Mouse (Mus musculus): Measurements from ENCODE around the gene Dr1. TPM values are rescaled to one million over a fixed set of nuclear protein-coding genes. Genes with fewer than 3 reads are reported as not detected.
"Not testable (repeated sequence)": the region's sequence is repeated elsewhere in the genome, so short reads cannot be mapped to it uniquely, and the experiment has no call there.

The Dr1 gene
- polyA plus RNA-seq, 1 experiment from 2014 or later: 32.8 TPM

DNA sequence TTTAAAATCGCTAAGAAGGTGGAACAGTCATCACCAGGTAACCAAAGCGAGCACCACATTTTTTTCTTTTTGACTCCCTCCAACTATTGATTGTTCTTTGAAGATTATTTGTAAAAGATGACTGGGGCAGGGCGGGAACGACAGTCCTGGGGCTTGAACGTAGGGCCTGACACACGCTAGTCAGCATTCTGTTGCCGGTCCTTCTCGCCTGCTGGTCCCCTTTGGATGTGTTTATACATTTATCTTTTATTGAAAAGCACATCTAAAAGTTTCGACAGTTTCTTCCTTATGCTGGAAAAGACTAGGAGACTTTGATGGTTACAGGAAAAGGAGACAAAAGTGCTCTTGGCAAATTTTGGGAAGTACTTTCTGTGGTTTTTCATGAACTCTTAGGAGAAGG is 1.7 kb downstream of the Dr1 start:
- Histone ChIP-seq H3K4me2 (peak overlapping the region; percentile 87), H3K27ac (ENCODE audit: poor library complexity, severe bottlenecking) (no peak overlapping the region), H3K27me3 (replicated peaks) (no peaks in the 10 kb centered on the region), H3K4me3 (peak overlapping the region; percentile 85), H3K4me1 (replicated peaks) (peaks cover 4% of the 10 kb centered on the region; the same call in 1 of the 2 replicates), H3K9ac (peak overlapping the region; percentile 95), H3K9me3 (replicated peaks) (no peaks in the 10 kb centered on the region), H3K36me3 (peaks cover 9% of the 10 kb centered on the region; the same call in 1 of the 2 replicates)
- ATAC-seq (ENCODE audit: insufficient number of reproducible peaks, low FRiP score): no peak
- 41% methylated on average over 9 of the region's 9 CpGs for whole genome bisulfite sequencing

DNA sequence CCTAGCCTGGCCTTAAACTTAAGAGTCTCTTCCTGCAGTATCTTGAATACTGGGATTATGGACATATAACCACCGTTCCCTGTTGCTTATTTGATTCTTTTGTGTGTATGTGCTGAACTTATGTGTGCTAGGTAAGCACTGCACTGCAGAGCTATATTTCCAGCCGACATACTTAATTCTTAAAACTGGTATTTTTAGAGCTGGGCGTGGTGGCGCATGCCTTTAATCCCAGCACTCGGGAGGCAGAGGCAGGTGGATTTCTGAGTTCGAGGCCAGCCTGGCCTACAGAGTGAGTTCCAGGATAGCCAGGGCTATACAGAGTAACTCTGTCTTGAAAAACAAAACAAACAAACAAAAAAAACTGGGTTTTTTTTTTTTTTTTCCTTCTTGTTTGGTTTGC is 2.6 kb downstream of the Dr1 start:
- H3K36me3 ChIP-seq: peaks cover 13% of the 10 kb centered on the region
- H3K27me3 ChIP-seq (replicated peaks); H3K27ac ChIP-seq (ENCODE audit: poor library complexity, severe bottlenecking); H3K9me3 ChIP-seq (replicated peaks); H3K4me3 ChIP-seq; H3K9ac ChIP-seq; ATAC-seq (ENCODE audit: insufficient number of reproducible peaks, low FRiP score); H3K4me1 ChIP-seq (replicated peaks): not testable (repeated sequence)
- WGBS: 86% methylated on average over 6 of the region's 6 CpGs
- peak overlapping the region; percentile 26; the same call in 1 of the 2 replicates for H3K4me2 ChIP-seq

DNA sequence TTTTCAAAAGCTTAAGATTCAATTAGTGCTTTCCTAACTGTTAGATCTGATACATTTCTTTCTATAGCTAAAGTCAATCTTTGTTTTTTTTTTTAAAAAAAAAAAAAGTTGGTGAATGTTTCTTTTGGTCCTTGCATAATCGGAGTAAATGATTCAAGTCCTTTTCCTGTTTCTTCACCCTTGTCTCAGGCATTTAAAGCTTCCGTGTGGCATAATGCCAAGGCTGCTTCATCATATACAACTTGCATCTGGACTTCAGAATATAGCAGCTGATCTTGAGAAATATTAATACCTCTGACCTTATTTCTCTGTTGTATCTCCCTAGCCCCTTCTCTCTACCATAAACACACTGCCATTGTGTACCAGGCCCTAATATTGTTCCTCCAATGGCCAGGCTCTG is 18.3 kb downstream of the Dr1 start:
- Histone ChIP-seq H3K36me3 (0 out of 2 replicates have a peak, but pooled peaks cover 2% of the 10 kb centered on the region), H3K9ac (no peak overlapping the region), H3K4me1 (replicated peaks) (no peaks in the 10 kb centered on the region), H3K4me2 (no peak overlapping the region), H3K4me3 (no peak overlapping the region), H3K27ac (ENCODE audit: poor library complexity, severe bottlenecking) (no peak overlapping the region), H3K27me3 (replicated peaks) (no peaks in the 10 kb centered on the region), H3K9me3 (replicated peaks) (no peaks in the 10 kb centered on the region)
- ATAC-seq (ENCODE audit: insufficient number of reproducible peaks, low FRiP score): no peak
- WGBS: 65% methylated on average over 2 of the region's 2 CpGs

DNA sequence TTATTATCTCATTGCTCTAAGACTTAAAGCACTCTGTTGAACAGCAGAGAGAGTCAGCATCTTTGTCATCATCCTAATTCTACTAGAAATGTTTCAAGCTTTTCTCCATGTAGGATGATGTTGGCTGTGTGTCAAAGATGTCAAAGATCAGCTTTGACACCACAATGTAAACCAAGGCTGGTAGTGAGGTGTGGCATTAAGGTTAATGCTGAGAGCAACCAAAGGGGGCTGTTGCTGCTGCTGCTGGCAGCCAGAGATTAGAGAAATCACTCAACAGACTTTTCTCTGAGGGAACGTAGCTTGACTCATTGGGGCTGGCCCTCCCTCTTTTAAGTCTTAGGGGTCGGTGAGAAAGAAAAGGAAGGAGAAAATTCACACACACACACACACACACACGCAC is 32.9 kb downstream of the Dr1 start:
- Histone ChIP-seq H3K36me3 (no peaks in the 10 kb centered on the region), H3K4me3 (no peak overlapping the region), H3K27me3 (replicated peaks) (no peaks in the 10 kb centered on the region), H3K4me2 (no peak overlapping the region), H3K4me1 (replicated peaks) (no peaks in the 10 kb centered on the region), H3K27ac (ENCODE audit: poor library complexity, severe bottlenecking) (no peak overlapping the region), H3K9ac (no peak overlapping the region), H3K9me3 (replicated peaks) (no peaks in the 10 kb centered on the region)
- no peak for ATAC-seq (ENCODE audit: insufficient number of reproducible peaks, low FRiP score)
- WGBS: 33% methylated on average over 3 of the region's 3 CpGs

DNA sequence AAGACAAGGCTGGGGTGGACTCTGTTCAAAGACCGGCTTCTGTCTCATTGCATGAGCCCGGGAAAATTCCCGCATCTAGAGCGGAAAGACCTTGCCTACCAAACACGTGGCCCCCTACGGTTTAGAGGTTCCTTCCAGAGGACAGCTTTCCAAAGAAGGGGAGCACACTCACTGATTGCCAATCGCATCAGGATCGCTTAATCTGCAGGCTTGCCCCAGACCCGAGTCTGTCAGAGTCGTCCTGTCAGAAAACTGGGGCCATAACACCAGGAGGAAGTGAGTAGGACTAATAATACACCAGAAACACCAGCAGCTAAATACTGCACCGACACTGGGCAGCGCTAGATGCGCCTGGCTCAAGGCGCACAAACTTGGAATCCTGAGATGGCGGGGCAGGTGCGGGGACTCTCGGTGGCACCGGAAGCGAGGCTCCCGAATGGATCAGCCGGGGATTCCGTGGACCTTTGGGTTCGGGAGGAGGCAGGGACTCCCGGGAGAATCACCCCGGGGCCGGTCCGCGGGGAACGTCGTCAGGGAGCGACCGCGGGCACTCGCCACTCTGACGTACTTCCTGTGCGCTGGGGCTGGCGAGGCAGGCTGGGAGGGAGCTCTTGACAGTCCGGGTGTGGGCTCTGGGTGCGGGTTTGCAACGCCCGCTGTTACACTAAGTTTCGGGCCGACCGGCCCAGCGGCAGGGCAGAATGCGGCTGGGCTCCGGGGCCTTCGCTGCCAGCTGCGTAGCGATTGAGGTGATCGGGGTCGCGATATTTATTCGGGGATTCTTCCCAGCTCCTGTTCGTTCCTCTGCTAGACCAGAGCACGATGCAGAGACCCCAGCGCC is 43.7 kb downstream of the Dr1 start, which contains the start of gene Pigg:
Pigg (plus strand) TSS at position 386 of the 841 bp plus-strand sequence.
- H3K4me1 ChIP-seq (replicated peaks): peaks cover 5% of the 10 kb centered on the region
- H3K4me3 ChIP-seq: peak within 1 kb of the TSS; percentile 96
- peak within 1 kb of the TSS; percentile 92 for H3K4me2 ChIP-seq
- no peaks in the 10 kb centered on the region for H3K9me3 ChIP-seq (replicated peaks)
- H3K36me3 ChIP-seq: peaks cover 2% of the 10 kb centered on the region; the same call in 1 of the 2 replicates
- H3K27ac ChIP-seq (ENCODE audit: poor library complexity, severe bottlenecking): peak within 1 kb of the TSS; percentile 78
- WGBS: under 1% methylated on average over 57 of the region's 57 CpGs
- H3K27me3 ChIP-seq (replicated peaks): no peaks in the 10 kb centered on the region
- H3K9ac ChIP-seq: peak within 1 kb of the TSS; percentile 93
- ATAC-seq (ENCODE audit: insufficient number of reproducible peaks, low FRiP score): peak; percentile 97

DNA sequence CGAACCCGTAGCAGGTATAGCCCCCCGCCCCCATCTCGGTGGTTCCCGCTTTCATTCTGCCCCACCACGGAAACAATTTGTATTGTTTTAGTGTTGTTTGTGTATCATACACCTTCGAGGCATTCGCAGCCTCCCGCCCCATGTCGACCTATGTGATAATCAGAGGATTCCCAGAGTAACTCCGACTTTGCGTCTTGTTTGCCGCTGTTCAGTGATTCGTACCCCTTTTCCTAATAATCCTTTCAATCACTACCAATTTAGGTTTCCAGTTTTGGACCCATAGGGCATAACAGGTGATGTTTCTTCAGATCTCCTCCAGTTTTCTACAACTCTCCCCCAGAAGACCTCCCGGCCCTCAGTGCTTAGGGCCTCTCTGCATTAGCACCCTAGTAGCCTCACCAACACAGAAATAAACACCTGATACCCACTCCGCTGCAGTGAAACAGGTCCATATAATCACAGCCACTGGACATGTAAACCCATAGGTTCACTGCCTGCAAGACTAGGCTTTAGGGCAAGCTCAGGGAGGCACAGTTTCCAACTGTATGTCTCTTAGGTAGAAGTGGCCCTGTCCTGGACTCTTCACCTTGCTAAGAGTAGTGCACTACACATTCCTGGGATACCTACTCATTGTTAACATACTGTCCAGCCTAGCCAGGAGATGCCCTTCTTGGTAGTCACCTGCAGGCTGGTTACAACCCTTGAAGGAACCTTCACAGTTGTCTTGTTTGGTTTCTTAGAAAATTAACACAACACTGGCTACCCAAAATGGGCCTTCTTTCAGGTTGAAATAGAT is 44.6 kb downstream of the Dr1 start:
- Histone ChIP-seq H3K27me3 (replicated peaks) (no peaks in the 10 kb centered on the region), H3K9ac (peak overlapping the region; percentile 93), H3K27ac (ENCODE audit: poor library complexity, severe bottlenecking) (no peak overlapping the region), H3K4me1 (replicated peaks) (peaks cover 5% of the 10 kb centered on the region), H3K9me3 (replicated peaks) (no peaks in the 10 kb centered on the region), H3K4me2 (peak overlapping the region; percentile 92), H3K4me3 (peak overlapping the region; percentile 96), H3K36me3 (peaks cover 10% of the 10 kb centered on the region)
- no peak for ATAC-seq (ENCODE audit: insufficient number of reproducible peaks, low FRiP score)
- 5% methylated on average over 16 of the region's 16 CpGs for WGBS

Other genes with a start within 250 kb of the Dr1 start
- gene Mtf2, start 203.2 kb upstream of the Dr1 start, polyA plus RNA-seq (2016; fragmentation: Nextera tagmentation; extraction: Ambion mirVana): 71.4 and 73.9 TPM in 2 replicates
- 27.0 and 30.5 TPM in 2 replicates for gene Tmed5, start 136.3 kb upstream of the Dr1 start, polyA plus RNA-seq (2016; fragmentation: Nextera tagmentation; extraction: Ambion mirVana)
- gene Ccdc18, start 136.0 kb upstream of the Dr1 start, polyA plus RNA-seq (2016; fragmentation: Nextera tagmentation; extraction: Ambion mirVana): 6.1 and 6.7 TPM in 2 replicates
- gene Pigg, start 43.7 kb downstream of the Dr1 start, polyA plus RNA-seq (2016; fragmentation: Nextera tagmentation; extraction: Ambion mirVana): 7.7 and 8.1 TPM in 2 replicates
- gene Gm42517, start 99.0 kb downstream of the Dr1 start, polyA plus RNA-seq (2016; fragmentation: Nextera tagmentation; extraction: Ambion mirVana): not detected in 2 replicates
- gene Pde6b, start 119.5 kb downstream of the Dr1 start, polyA plus RNA-seq (2016; fragmentation: Nextera tagmentation; extraction: Ambion mirVana): 0.21 and 0.23 TPM in 2 replicates
- 891 and 894 TPM in 2 replicates for gene Atp5k, start 165.6 kb downstream of the Dr1 start, polyA plus RNA-seq (2016; fragmentation: Nextera tagmentation; extraction: Ambion mirVana)
- 0.26 and 0.34 TPM in 2 replicates for gene Mfsd7a, start 180.0 kb downstream of the Dr1 start, polyA plus RNA-seq (2016; fragmentation: Nextera tagmentation; extraction: Ambion mirVana)
- 24.7 and 25.2 TPM in 2 replicates for gene Pcgf3, start 192.3 kb downstream of the Dr1 start, polyA plus RNA-seq (2016; fragmentation: Nextera tagmentation; extraction: Ambion mirVana)

Measured in heart, embryonic 12.5 days (tissue).